Mouse (Mus musculus): ENCODE results near the gene Elac2. TPM values are rescaled to one million over a fixed set of nuclear protein-coding genes. Genes with fewer than 3 reads are reported as not detected.

The Elac2 gene
- polyA plus RNA-seq (2015; fragmentation: Nextera tagmentation; extraction: Ambion mirVana), result 30.7 and 31.6 TPM in 2 replicates

- peaks cover 15% of the 10 kb centered on the region for H3K27me3 ChIP-seq
- no peaks in the 10 kb centered on the region for H3K9me3 ChIP-seq
- H3K36me3 ChIP-seq, result peaks cover 28% of the 10 kb centered on the region
- H3K4me1 ChIP-seq (replicated peaks), result peaks cover 17% of the 10 kb centered on the region
- peak within 1 kb of the TSS; percentile 89 for H3K4me3 ChIP-seq (replicated peaks)
- peak; percentile 99 for ATAC-seq
- peak within 1 kb of the TSS; percentile 86 for H3K9ac ChIP-seq (replicated peaks)
- WGBS, result under 1% methylated on average over 65 of the region's 65 CpGs
- H3K4me2 ChIP-seq (replicated peaks), result peak within 1 kb of the TSS; percentile 93
- H3K27ac ChIP-seq, result peak within 1 kb of the TSS; percentile 48
Observed at GRCm38 (mm10) chr11:64978720-64979488, at the start of gene Elac2. TSS of gene Elac2 (plus strand) at chr11:64979038.

GRCm38 (mm10) chr11:64929130-64929529 is 49.7 kb upstream of the Elac2 start:
- Histone ChIP-seq H3K9me3 (no peaks in the 10 kb centered on the region), H3K27me3 (no peaks in the 10 kb centered on the region), H3K27ac (no peak overlapping the region), H3K4me3 (replicated peaks) (no peak overlapping the region), H3K4me1 (replicated peaks) (peaks cover 5% of the 10 kb centered on the region), H3K36me3 (no peaks in the 10 kb centered on the region), H3K4me2 (replicated peaks) (no peak overlapping the region), H3K9ac (replicated peaks) (no peak overlapping the region)
- 98% methylated on average over 2 of the region's 2 CpGs for WGBS
- ATAC-seq, result no peak

- Histone ChIP-seq H3K9me3 (no peaks in the 10 kb centered on the region), H3K9ac (replicated peaks) (no peak overlapping the region), H3K4me1 (replicated peaks) (peaks cover 5% of the 10 kb centered on the region), H3K4me3 (replicated peaks) (no peak overlapping the region), H3K27ac (no peak overlapping the region; the same call in 1 of the 2 replicates), H3K27me3 (no peaks in the 10 kb centered on the region), H3K4me2 (replicated peaks) (no peak overlapping the region), H3K36me3 (no peaks in the 10 kb centered on the region)
- ATAC-seq, result peak; percentile 56; the same call in 1 of the 2 replicates
- WGBS, result 62% methylated on average over 11 of the region's 11 CpGs
Observed at GRCm38 (mm10) chr11:64931060-64931770, 47.6 kb upstream of the Elac2 start.

- Histone ChIP-seq H3K9me3 (no peaks in the 10 kb centered on the region), H3K4me3 (replicated peaks) (no peak overlapping the region), H3K4me2 (replicated peaks) (no peak overlapping the region), H3K4me1 (replicated peaks) (no peaks in the 10 kb centered on the region; the same call in 1 of the 2 replicates), H3K9ac (replicated peaks) (no peak overlapping the region), H3K27ac (no peak overlapping the region), H3K36me3 (no peaks in the 10 kb centered on the region), H3K27me3 (no peaks in the 10 kb centered on the region)
- 97% methylated on average over 2 of the region's 2 CpGs for WGBS
- no peak for ATAC-seq
Observed at GRCm38 (mm10) chr11:64937226-64937625, 41.6 kb upstream of the Elac2 start.

GRCm38 (mm10) chr11:64941193-64941592 is 37.6 kb upstream of the Elac2 start:
- 86% methylated on average over 2 of the region's 2 CpGs for WGBS
- no peak overlapping the region for H3K4me3 ChIP-seq (replicated peaks)
- ATAC-seq, result no peak

GRCm38 (mm10) chr11:64949782-64950181 is 29.1 kb upstream of the Elac2 start:
- H3K4me3 ChIP-seq (replicated peaks), result no peak overlapping the region
- H3K9me3 ChIP-seq, result no peaks in the 10 kb centered on the region
- ATAC-seq, result no peak
- no peaks in the 10 kb centered on the region for H3K4me1 ChIP-seq (replicated peaks)
- H3K4me2 ChIP-seq (replicated peaks), result no peak overlapping the region
- H3K27ac ChIP-seq, result no peak overlapping the region
- 89% methylated on average over 3 of the region's 3 CpGs for WGBS
- no peaks in the 10 kb centered on the region for H3K27me3 ChIP-seq
- no peak overlapping the region for H3K9ac ChIP-seq (replicated peaks)
- no peaks in the 10 kb centered on the region for H3K36me3 ChIP-seq

More at GRCm38 (mm10) chr11:64941193-64941592, 37.6 kb upstream of the Elac2 start:
- Histone ChIP-seq H3K9ac (replicated peaks) (no peak overlapping the region), H3K27ac (no peak overlapping the region), H3K9me3 (no peaks in the 10 kb centered on the region), H3K36me3 (no peaks in the 10 kb centered on the region), H3K4me2 (replicated peaks) (no peak overlapping the region), H3K27me3 (no peaks in the 10 kb centered on the region), H3K4me1 (replicated peaks) (no peaks in the 10 kb centered on the region)

- ATAC-seq, result no peak
- Histone ChIP-seq H3K9ac (replicated peaks) (0 out of 2 replicates have a peak overlapping the region, but pooled peaks have one; percentile 21), H3K36me3 (no peaks in the 10 kb centered on the region), H3K27ac (no peak overlapping the region), H3K4me1 (replicated peaks) (peaks cover 11% of the 10 kb centered on the region), H3K9me3 (no peaks in the 10 kb centered on the region), H3K4me3 (replicated peaks) (peak overlapping the region; percentile 13), H3K27me3 (no peaks in the 10 kb centered on the region; the same call in 1 of the 2 replicates), H3K4me2 (replicated peaks) (peak overlapping the region; percentile 46)
- 12% methylated on average over 16 of the region's 16 CpGs for WGBS
Observed at GRCm38 (mm10) chr11:64956962-64957729, 21.7 kb upstream of the Elac2 start.

GRCm38 (mm10) chr11:64962629-64963028 is 16.2 kb upstream of the Elac2 start:
- 90% methylated on average over 2 of the region's 2 CpGs for WGBS
- peaks cover under 1% of the 10 kb centered on the region; the same call in 1 of the 2 replicates for H3K4me1 ChIP-seq (replicated peaks)
- ATAC-seq, result no peak

GRCm38 (mm10) chr11:64968507-64968906 is 10.3 kb upstream of the Elac2 start:
- Histone ChIP-seq H3K9me3 (no peaks in the 10 kb centered on the region), H3K4me2 (replicated peaks) (no peak overlapping the region), H3K4me1 (replicated peaks) (0 out of 2 replicates have a peak, but pooled peaks cover 4% of the 10 kb centered on the region), H3K36me3 (no peaks in the 10 kb centered on the region), H3K9ac (replicated peaks) (no peak overlapping the region), H3K4me3 (replicated peaks) (no peak overlapping the region), H3K27me3 (peaks cover 13% of the 10 kb centered on the region), H3K27ac (no peak overlapping the region)
- peak; percentile 94 for ATAC-seq
- 5% methylated on average over 3 of the region's 3 CpGs for WGBS

More at GRCm38 (mm10) chr11:64962629-64963028, 16.2 kb upstream of the Elac2 start:
- no peaks in the 10 kb centered on the region; the same call in none of the 2 replicates for H3K27me3 ChIP-seq
- no peak overlapping the region for H3K4me3 ChIP-seq (replicated peaks)
- no peaks in the 10 kb centered on the region for H3K9me3 ChIP-seq
- H3K27ac ChIP-seq, result no peak overlapping the region
- H3K9ac ChIP-seq (replicated peaks), result no peak overlapping the region
- H3K36me3 ChIP-seq, result no peaks in the 10 kb centered on the region
- H3K4me2 ChIP-seq (replicated peaks), result no peak overlapping the region

- no peaks in the 10 kb centered on the region for H3K9me3 ChIP-seq
- 64% methylated on average over 4 of the region's 4 CpGs for WGBS
- H3K27me3 ChIP-seq, result peaks cover 15% of the 10 kb centered on the region
- H3K4me1 ChIP-seq (replicated peaks), result 0 out of 2 replicates have a peak, but pooled peaks cover 4% of the 10 kb centered on the region
- 0 out of 2 replicates have a peak, but pooled peaks have one; percentile 6 for ATAC-seq
- H3K36me3 ChIP-seq, result no peaks in the 10 kb centered on the region
- no peak overlapping the region for H3K4me3 ChIP-seq (replicated peaks)
- no peak overlapping the region for H3K9ac ChIP-seq (replicated peaks)
- no peak overlapping the region for H3K4me2 ChIP-seq (replicated peaks)
- H3K27ac ChIP-seq, result no peak overlapping the region
Observed at GRCm38 (mm10) chr11:64968939-64969342, 9.9 kb upstream of the Elac2 start.

- Histone ChIP-seq H3K36me3 (no peaks in the 10 kb centered on the region), H3K9me3 (no peaks in the 10 kb centered on the region), H3K27me3 (peaks cover 27% of the 10 kb centered on the region), H3K4me2 (replicated peaks) (no peak overlapping the region), H3K4me1 (replicated peaks) (0 out of 2 replicates have a peak, but pooled peaks cover 4% of the 10 kb centered on the region), H3K4me3 (replicated peaks) (no peak overlapping the region), H3K9ac (replicated peaks) (no peak overlapping the region), H3K27ac (no peak overlapping the region)
- no peak for ATAC-seq
- 80% methylated on average over 3 of the region's 3 CpGs for WGBS
Observed at GRCm38 (mm10) chr11:64971471-64971988, 7.3 kb upstream of the Elac2 start.

Data from midbrain, embryonic 13.5 days (tissue).